Mouse (Mus musculus) heart, embryonic 14.5 days (tissue): ENCODE measurements at regions not wholly inside any gene's neighbourhood (a gene's known extent, or its start where the extent isn't known, plus 50 kb on each side); places are given as distances from the start of the nearest gene placed in this dataset.

Experiments used
- ATAC-seq: fragments of 200-750 bp; cut with Nextera tagmentation; 2 replicates; pipeline ENCODE4 v1.8.0; 2017; ENCODE audit warnings: low read depth, moderate TSS enrichment; ENCODE audit not compliant: insufficient number of reproducible peaks, insufficient read depth, low FRiP score
- H3K27ac ChIP-seq, 2 experiments: fragments of 200-500 bp in 1 of 2; fragments of 300-500 bp in 1 of 2; sonication (generic) in 1 of 2; replicated peaks in 1 of 2; 2 replicates each; pipeline ENCODE4 v1.5.1; 2012 to 2014; ENCODE audit warnings: low read depth in 2 of 2, low read length in 2 of 2, control low read depth in 1 of 2, mild to moderate bottlenecking in 1 of 2, mixed read lengths in 1 of 2; ENCODE audit not compliant: control insufficient read depth in 1 of 2, insufficient read depth in 1 of 2
- H3K27me3 ChIP-seq: fragments of 300-500 bp; sonication (generic); 2 replicates; pipeline ENCODE4 v1.6.1; 2014; ENCODE audit warnings: mild to moderate bottlenecking, low read length, control low read depth; ENCODE audit not compliant: control insufficient read depth, insufficient read depth
- H3K36me3 ChIP-seq: fragments of 300-500 bp; sonication (generic); 2 replicates; pipeline ENCODE4 v1.6.1; 2014; ENCODE audit warnings: mild to moderate bottlenecking, control low read depth, low read length, mixed read lengths; ENCODE audit not compliant: control insufficient read depth, insufficient read depth
- H3K4me1 ChIP-seq, 2 experiments: fragments of 200-500 bp in 1 of 2; fragments of 300-500 bp in 1 of 2; sonication (generic) in 1 of 2; 2 replicates each; pipeline ENCODE4 v1.6.1; 2012 to 2014; ENCODE audit warnings: low read length in 2 of 2, control low read depth in 1 of 2, mixed read lengths in 1 of 2; ENCODE audit not compliant: control insufficient read depth in 2 of 2, insufficient read depth in 2 of 2
- H3K4me2 ChIP-seq: fragments of 300-500 bp; sonication (generic); 2 replicates; pipeline ENCODE4 v1.6.1; 2014; ENCODE audit warnings: mild to moderate bottlenecking, low read length
- H3K4me3 ChIP-seq, 2 experiments: fragments of 200-500 bp in 1 of 2; fragments of 300-500 bp in 1 of 2; sonication (generic) in 1 of 2; 2 replicates each; pipeline ENCODE4 v1.5.1; 2012 to 2014; ENCODE audit warnings: low read length in 2 of 2, mild to moderate bottlenecking in 2 of 2, control low read depth in 1 of 2, low read depth in 1 of 2, moderate library complexity in 1 of 2; ENCODE audit not compliant: control insufficient read depth in 1 of 2, insufficient read depth in 1 of 2
- H3K9ac ChIP-seq: fragments of 300-500 bp; sonication (generic); 2 replicates; pipeline ENCODE4 v1.6.1; 2014; ENCODE audit warnings: mild to moderate bottlenecking, low read length
- H3K9me3 ChIP-seq: fragments of 300-500 bp; sonication (generic); 2 replicates; pipeline ENCODE4 v1.6.1; 2016; ENCODE audit warnings: low read length, control low read depth; ENCODE audit not compliant: control insufficient read depth
- WGBS: fragments of 180-500 bp; shearing (Covaris S2); extraction: QIAGEN DNeasy Blood & Tissue Kit; methylation state at CpG from one replicate; pipeline ENCODE4 v1.1.7; 2014; 5-methylcytosine and 5-hydroxymethylcytosine counted together

- Histone ChIP-seq H3K9ac (no peak overlapping the region), H3K9me3 (peaks cover 6% of the 10 kb centered on the region; the same call in 1 of the 2 replicates), H3K27ac (peak overlapping the region; percentile 30 to 53; a peak in 3 of 4 replicates), H3K27me3 (no peaks in the 10 kb centered on the region), H3K4me1 (peaks cover 9 to 10% of the 10 kb centered on the region in 2 experiments; a peak in 3 of 4 replicates), H3K36me3 (no peaks in the 10 kb centered on the region), H3K4me3 (no peak overlapping the region), H3K4me2 (no peak overlapping the region)
- ATAC-seq, result no peak
- 49% methylated on average over 13 of the region's 13 CpGs for WGBS
Measured at GRCm38 (mm10) chr13:60488131-60488883, 113.4 kb upstream of the Dapk1 start.

- H3K27ac ChIP-seq, result peak overlapping the region; percentile 12 to 53; a peak in 2 of 4 replicates
- no peak overlapping the region for H3K4me2 ChIP-seq
- H3K4me3 ChIP-seq, result no peak overlapping the region
- no peak overlapping the region for H3K9ac ChIP-seq
- WGBS, result 83% methylated on average over 4 of the region's 4 CpGs
- peaks cover 6% of the 10 kb centered on the region; the same call in 1 of the 2 replicates for H3K9me3 ChIP-seq
- no peak for ATAC-seq
- no peaks in the 10 kb centered on the region for H3K36me3 ChIP-seq
- no peaks in the 10 kb centered on the region for H3K27me3 ChIP-seq
- H3K4me1 ChIP-seq, result peaks cover 9 to 10% of the 10 kb centered on the region in 2 experiments; a peak in 3 of 4 replicates
Measured at GRCm38 (mm10) chr13:60488884-60489265, 112.9 kb upstream of the Dapk1 start.

- Histone ChIP-seq H3K4me2 (no peak overlapping the region), H3K9ac (no peak overlapping the region), H3K36me3 (no peaks in the 10 kb centered on the region), H3K9me3 (peaks cover 5% of the 10 kb centered on the region; the same call in 1 of the 2 replicates), H3K27ac (no peak overlapping the region), H3K4me1 (peaks cover 7 to 9% of the 10 kb centered on the region in 2 experiments; a peak in 3 of 4 replicates), H3K27me3 (no peaks in the 10 kb centered on the region), H3K4me3 (no peak overlapping the region)
- 51% methylated on average over 16 of the region's 16 CpGs for WGBS
- ATAC-seq, result no peak
Measured at GRCm38 (mm10) chr13:60491948-60492464, 109.7 kb upstream of the Dapk1 start.

- H3K4me1 ChIP-seq, result peaks cover 2 to 5% of the 10 kb centered on the region in 2 experiments; a peak in 2 of 4 replicates
- H3K4me2 ChIP-seq, result no peak overlapping the region
- no peak overlapping the region for H3K9ac ChIP-seq
- no peak overlapping the region for H3K4me3 ChIP-seq
- H3K27me3 ChIP-seq, result no peaks in the 10 kb centered on the region
- no peak for ATAC-seq
- 0 out of 2 replicates have a peak, but pooled peaks cover 2% of the 10 kb centered on the region for H3K9me3 ChIP-seq
- WGBS, result 71% methylated on average over 5 of the region's 5 CpGs
- H3K27ac ChIP-seq, result no peak overlapping the region
- H3K36me3 ChIP-seq, result no peaks in the 10 kb centered on the region
Measured at GRCm38 (mm10) chr13:60493836-60494235, 107.9 kb upstream of the Dapk1 start.

- no peak overlapping the region for H3K9ac ChIP-seq
- 36% methylated on average over 18 of the region's 18 CpGs for WGBS
- no peak for ATAC-seq
Measured at GRCm38 (mm10) chr13:60497714-60498400, 103.9 kb upstream of the Dapk1 start.

GRCm38 (mm10) chr13:60504196-60504595, 97.6 kb upstream of the Dapk1 start:
- no peaks in the 10 kb centered on the region for H3K27me3 ChIP-seq
- ATAC-seq, result no peak
- WGBS, result 55% methylated on average over 2 of the region's 2 CpGs
- no peaks in the 10 kb centered on the region for H3K4me1 ChIP-seq
- no peaks in the 10 kb centered on the region for H3K9me3 ChIP-seq
- no peaks in the 10 kb centered on the region for H3K36me3 ChIP-seq
- H3K9ac ChIP-seq, result no peak overlapping the region
- no peak overlapping the region for H3K4me2 ChIP-seq
- H3K27ac ChIP-seq, result no peak overlapping the region
- no peak overlapping the region for H3K4me3 ChIP-seq

More at GRCm38 (mm10) chr13:60497714-60498400, 103.9 kb upstream of the Dapk1 start:
- no peak overlapping the region for H3K27ac ChIP-seq
- H3K9me3 ChIP-seq, result 0 out of 2 replicates have a peak, but pooled peaks cover 4% of the 10 kb centered on the region
- no peak overlapping the region for H3K4me3 ChIP-seq
- H3K27me3 ChIP-seq, result no peaks in the 10 kb centered on the region
- no peaks in the 10 kb centered on the region for H3K36me3 ChIP-seq
- peaks cover 0 to 4% of the 10 kb centered on the region in 2 experiments; a peak in 1 of 4 replicates for H3K4me1 ChIP-seq
- H3K4me2 ChIP-seq, result no peak overlapping the region; the same call in 1 of the 2 replicates

- Histone ChIP-seq H3K9ac (no peak overlapping the region), H3K4me3 (no peak overlapping the region), H3K9me3 (no peaks in the 10 kb centered on the region), H3K4me2 (no peak overlapping the region), H3K27ac (no peak overlapping the region), H3K27me3 (no peaks in the 10 kb centered on the region), H3K36me3 (no peaks in the 10 kb centered on the region), H3K4me1 (no peaks in the 10 kb centered on the region)
- 72% methylated on average over 3 of the region's 3 CpGs for WGBS
- no peak for ATAC-seq
Measured at GRCm38 (mm10) chr13:60507611-60508010, 94.1 kb upstream of the Dapk1 start.
